Mouse (Mus musculus) ovary, postnatal 36 days (tissue): ENCODE results near the gene Fut11.
A peak's percentile ranks its signal among the peaks of the same experiment; 100 is the strongest.

Source experiments
- DNase-seq: peaks from one replicate; pipeline ENCODE4 v3.0.0; 2022; ENCODE audit warnings: low spot score, mixed read lengths

Gene Fut11

GRCm38 (mm10) chr14:20694884-20695760 lies at the start of gene Fut11:
Gene Fut11 (plus strand): TSS chr14:20694968.
- DNase-seq, result peak; percentile 89

GRCm38 (mm10) chr14:20645547-20645946 lies 49.2 kb upstream of the Fut11 start:
- DNase-seq, result no peak

DNA sequence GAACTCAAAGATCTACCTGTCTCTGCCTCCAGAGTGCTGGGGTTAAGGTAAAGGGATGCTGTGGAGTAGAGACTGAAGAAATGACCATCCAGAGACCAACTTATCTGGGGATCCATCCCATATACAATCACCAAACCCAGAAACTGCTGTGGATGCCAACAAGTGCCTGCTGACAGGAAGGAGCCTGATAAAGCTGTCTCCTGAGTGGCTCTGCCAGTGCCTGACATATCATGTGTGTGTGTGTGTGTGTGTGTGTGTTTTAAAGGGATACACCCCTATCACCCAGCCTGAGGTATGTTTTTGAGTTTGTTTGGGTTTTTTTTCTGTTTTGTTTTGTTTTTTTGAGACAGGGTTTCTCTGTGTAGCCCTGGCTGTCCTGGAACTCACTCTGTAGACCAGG lies 48.4 kb upstream of the Fut11 start:
- no peak for DNase-seq

GRCm38 (mm10) chr14:20651000-20651399 lies 43.8 kb upstream of the Fut11 start:
- no peak for DNase-seq

DNA sequence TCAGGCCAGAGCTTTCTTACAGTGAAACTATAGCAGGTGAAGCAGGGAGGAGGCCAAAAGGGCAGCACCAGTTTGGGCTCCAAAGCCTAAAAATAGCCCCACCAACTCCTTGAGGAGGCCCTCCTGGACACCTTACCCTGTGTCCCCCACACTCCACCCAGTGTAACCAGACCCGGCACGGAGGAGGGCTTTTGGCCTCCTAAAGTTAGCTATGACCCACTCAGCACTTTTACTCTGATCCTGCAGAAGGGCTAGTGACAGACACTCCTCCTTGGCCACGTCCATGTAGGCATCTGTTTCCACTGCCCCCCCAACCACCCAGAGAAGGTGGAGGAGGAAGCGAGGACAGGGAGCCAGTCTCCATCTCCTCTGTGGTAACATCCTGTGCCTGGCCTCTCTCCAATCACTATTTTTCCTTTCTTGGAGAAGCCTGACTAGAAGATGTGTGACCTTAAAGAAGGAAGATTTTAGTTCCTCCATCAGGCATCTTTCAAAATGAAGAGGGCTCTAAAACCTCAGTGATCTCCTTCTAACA lies 43.0 kb upstream of the Fut11 start:
- DNase-seq, result no peak

GRCm38 (mm10) chr14:20654690-20655421 lies 39.9 kb upstream of the Fut11 start:
- DNase-seq, result no peak

DNA sequence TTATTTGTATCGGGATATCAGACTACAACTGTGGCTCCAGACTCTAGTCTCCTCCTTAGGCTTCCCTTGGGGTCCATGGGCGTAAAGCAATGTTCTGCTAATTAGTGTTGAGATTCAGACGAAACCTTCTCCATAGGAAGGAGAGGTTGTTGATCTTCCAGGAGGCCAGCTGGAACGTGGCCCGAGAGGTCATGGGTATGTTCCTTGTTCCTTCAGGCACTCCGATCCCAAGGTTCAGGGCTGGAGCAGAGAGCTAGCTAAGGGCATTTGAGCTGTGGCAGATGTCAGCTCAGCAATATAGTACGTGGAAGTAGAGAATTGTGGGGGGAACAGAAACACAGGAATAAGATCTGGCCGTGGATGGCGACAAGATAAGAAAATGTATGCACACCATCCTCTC lies 39.0 kb upstream of the Fut11 start:
- DNase-seq, result no peak

- DNase-seq, result no peak
Observed at GRCm38 (mm10) chr14:20656361-20656760, 38.4 kb upstream of the Fut11 start, which contains the start of gene Myoz1. Gene Myoz1 (minus strand): TSS chr14:20656540.

DNA sequence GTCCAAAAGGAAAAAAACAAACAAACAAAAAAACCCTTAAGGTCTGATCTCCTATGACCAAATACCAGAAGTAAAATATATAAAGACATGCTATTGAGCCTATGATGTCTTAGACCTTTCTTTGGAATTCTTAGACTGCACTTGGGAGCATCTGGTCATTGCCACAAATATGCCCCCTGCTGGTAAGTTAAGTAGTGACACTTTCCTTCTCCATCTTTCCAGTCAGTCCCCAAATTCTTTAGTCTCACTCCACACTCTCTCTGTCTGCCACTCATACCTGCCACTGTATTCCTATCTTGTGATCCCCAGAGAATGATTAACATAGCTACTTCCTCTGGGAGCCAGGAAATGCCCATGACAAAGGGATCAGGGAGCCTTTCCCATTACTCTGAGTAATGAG lies 36.4 kb upstream of the Fut11 start:
- no peak for DNase-seq

- DNase-seq, result no peak
Observed at GRCm38 (mm10) chr14:20658902-20659301, 35.9 kb upstream of the Fut11 start.

GRCm38 (mm10) chr14:20659687-20660086 lies 35.1 kb upstream of the Fut11 start:
- DNase-seq, result no peak

GRCm38 (mm10) chr14:20660827-20661660 lies 33.7 kb upstream of the Fut11 start:
- DNase-seq, result peak; percentile 88

- DNase-seq, result no peak
Observed at GRCm38 (mm10) chr14:20661661-20662331, 33.0 kb upstream of the Fut11 start.

DNA sequence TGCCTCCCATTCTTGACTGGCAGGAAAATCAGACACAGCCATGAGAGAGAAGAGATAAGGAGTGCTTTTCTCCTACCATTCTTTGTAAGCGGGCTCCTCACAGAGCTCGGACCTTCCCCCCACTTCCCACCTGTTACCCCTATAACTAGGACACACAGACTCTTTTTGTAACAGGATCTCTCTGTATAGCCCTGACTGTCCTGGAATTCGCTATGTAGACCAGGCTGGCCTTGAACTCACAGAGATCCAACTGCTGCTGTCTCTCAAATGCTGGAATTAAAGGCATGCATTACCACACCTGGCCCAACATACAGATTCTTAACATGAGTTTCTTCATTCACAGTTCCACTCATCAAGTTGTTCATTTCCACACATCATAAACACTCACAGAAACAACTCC lies 32.0 kb upstream of the Fut11 start:
- no peak for DNase-seq

- DNase-seq, result no peak
Observed at GRCm38 (mm10) chr14:20663601-20664000, 31.2 kb upstream of the Fut11 start.

DNA sequence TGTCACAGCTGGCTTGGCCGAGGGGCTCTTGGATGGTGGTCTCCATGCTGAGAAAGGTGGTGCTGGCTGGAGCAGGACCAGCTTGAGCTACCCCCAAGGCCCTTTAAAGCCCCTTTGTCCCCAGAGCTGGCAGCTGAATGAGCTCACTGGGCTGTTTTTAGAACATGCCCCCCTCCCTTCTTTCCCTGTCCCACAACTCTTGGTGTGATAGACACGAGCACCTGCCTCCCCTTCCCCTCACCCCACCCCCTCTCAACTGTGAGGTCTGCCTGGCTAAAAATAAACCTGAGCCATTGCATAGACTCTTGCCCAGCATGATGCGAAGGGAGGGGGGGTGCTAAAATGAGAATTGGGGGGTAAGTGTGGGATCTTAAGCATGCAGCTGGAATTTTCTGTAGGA lies 30.3 kb upstream of the Fut11 start:
- DNase-seq, result no peak

DNA sequence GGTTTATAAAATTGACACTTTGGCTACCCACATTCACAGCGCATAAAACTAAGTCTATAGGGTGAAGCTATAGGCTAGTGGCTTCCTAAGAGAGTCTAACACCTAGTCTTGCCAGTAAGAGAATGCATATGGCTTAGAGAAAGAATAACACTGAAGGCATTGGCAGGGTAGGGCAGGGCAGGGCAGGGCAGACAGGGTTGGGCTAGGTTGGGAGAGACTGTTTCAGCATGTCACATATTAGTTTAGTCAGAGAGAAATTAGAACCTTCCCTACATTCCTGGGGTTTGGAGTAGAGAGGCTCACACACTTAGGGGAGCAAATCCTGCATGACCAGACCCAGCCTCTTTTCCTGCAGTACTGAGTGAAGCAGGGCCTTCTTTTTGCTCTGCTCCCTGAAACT lies 27.3 kb upstream of the Fut11 start:
- no peak for DNase-seq

GRCm38 (mm10) chr14:20668154-20668810 lies 26.5 kb upstream of the Fut11 start, which contains the start of gene Synpo2l:
Gene Synpo2l (minus strand): TSS chr14:20668354.
- DNase-seq, result no peak

GRCm38 (mm10) chr14:20672990-20673389 lies 21.8 kb upstream of the Fut11 start:
- no peak for DNase-seq

GRCm38 (mm10) chr14:20673735-20674063 lies 21.1 kb upstream of the Fut11 start:
- DNase-seq, result peak; percentile 36
